8 mouse cellular contexts compared by ENCODE assay signal in the genomic region with DNA sequence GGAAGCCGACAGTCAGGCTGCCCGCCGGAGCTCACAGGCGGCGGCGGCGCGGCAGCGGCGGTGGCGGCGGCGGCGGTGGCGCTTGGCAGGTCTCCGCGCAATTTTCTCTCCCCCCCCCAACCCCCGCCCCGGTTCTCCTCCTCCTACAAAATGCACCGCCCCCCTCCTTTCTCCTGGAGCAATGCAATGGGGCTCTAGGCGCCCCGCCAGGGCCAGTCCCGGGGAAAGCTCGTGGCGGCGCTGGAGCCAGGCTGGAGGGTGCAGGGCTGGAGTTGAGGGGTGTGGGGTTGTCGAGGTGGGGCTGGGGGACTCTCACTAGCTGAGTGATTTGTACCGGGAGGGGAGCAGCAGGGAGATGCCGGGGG. TPM values are rescaled to one million over a fixed set of nuclear protein-coding genes. Genes with fewer than 3 reads are reported as not detected.
DNase-seq lines count a peak whose midpoint lies in the region; ATAC-seq and TF ChIP-seq lines count a peak whose summit lies in the region.

No protein-coding gene starts in this region.

- H3K9ac ChIP-seq in embryonic facial prominence, embryonic 14.5 days (ENCODE audit: low read depth, low read length) = peak overlapping the region; percentile 67
- peak overlapping the region; percentile 59 for H3K9ac ChIP-seq in kidney, embryonic 14.5 days (ENCODE audit: low read depth, low read length)
- peak overlapping the region; percentile 65 for H3K9ac ChIP-seq in limb, embryonic 14.5 days (ENCODE audit: low read depth, low read length, severe bottlenecking)
- peak overlapping the region; percentile 70 for H3K9ac ChIP-seq in midbrain, postnatal 0 days (replicated peaks; ENCODE audit: low read length, poor library complexity, severe bottlenecking)

- WGBS in embryonic facial prominence, embryonic 14.5 days = 0% methylated on average over 5 of the region's 29 CpGs
- under 1% methylated on average over 26 of the region's 29 CpGs for WGBS in heart, embryonic 10.5 days
- WGBS in kidney, embryonic 14.5 days = 0% methylated on average over 7 of the region's 29 CpGs
- 9% methylated on average over 26 of the region's 29 CpGs for WGBS in limb, embryonic 14.5 days
- 0% methylated on average over 16 of the region's 29 CpGs for WGBS in midbrain, postnatal 0 days

- DNase-seq in CD4-positive, CD25-positive, alpha-beta regulatory T cell, adult 2 months (ENCODE audit: low read depth, low spot score) = peak; percentile 9
- peak; percentile 91 for DNase-seq in embryonic facial prominence, embryonic 14.5 days (ENCODE audit: low spot score)
- peak; percentile 84 for DNase-seq in heart, embryonic 10.5 days (ENCODE audit: low spot score)
- peak; percentile 72 for DNase-seq in limb, embryonic 14.5 days (ENCODE audit: low spot score)
- peak; percentile 83 for DNase-seq in midbrain, postnatal 0 days (ENCODE audit: low spot score)
- peak; percentile 73 for DNase-seq in testis, postnatal 10 days (ENCODE audit: low spot score)

- H3K4me3 ChIP-seq in embryonic facial prominence, embryonic 14.5 days (ENCODE audit: low read depth, low read length) = peak overlapping the region; percentile 74
- H3K4me3 ChIP-seq in heart, embryonic 10.5 days = peak overlapping the region; percentile 80
- peak overlapping the region; percentile 64 for H3K4me3 ChIP-seq in kidney, embryonic 14.5 days (ENCODE audit: low read length)
- peak overlapping the region; percentile 65 for H3K4me3 ChIP-seq in limb, embryonic 14.5 days (replicated peaks; ENCODE audit: low read length)
- H3K4me3 ChIP-seq in midbrain, postnatal 0 days (ENCODE audit: low read depth, low read length) = peak overlapping the region; percentile 75

- no peak for TF ChIP-seq POLR2A in limb, embryonic 14.5 days (IDR thresholded peaks at IDR 0.05; ENCODE audit: borderline replicate concordance, extremely low read depth, insufficient read depth, insufficient read length)

- no peak for TF ChIP-seq CTCF in midbrain, postnatal 0 days (IDR thresholded peaks at IDR 0.05)

- peaks cover 18% of the 10 kb centered on the region for H3K27me3 ChIP-seq in embryonic facial prominence, embryonic 14.5 days (replicated peaks; ENCODE audit: control insufficient read depth, insufficient read depth, low read length)
- peaks cover 25% of the 10 kb centered on the region for H3K27me3 ChIP-seq in heart, embryonic 10.5 days (ENCODE audit: insufficient read depth, poor library complexity, severe bottlenecking)
- H3K27me3 ChIP-seq in kidney, embryonic 14.5 days (ENCODE audit: control insufficient read depth, insufficient read depth, low read length) = peaks cover 11% of the 10 kb centered on the region
- H3K27me3 ChIP-seq in limb, embryonic 14.5 days (ENCODE audit: control insufficient read depth, insufficient read depth, low read length) = peaks cover 23% of the 10 kb centered on the region
- H3K27me3 ChIP-seq in midbrain, postnatal 0 days (ENCODE audit: insufficient read depth, low read length) = no peaks in the 10 kb centered on the region

- no peaks in the 10 kb centered on the region for H3K36me3 ChIP-seq in embryonic facial prominence, embryonic 14.5 days (ENCODE audit: control insufficient read depth, insufficient read depth, low read length)
- H3K36me3 ChIP-seq in heart, embryonic 10.5 days = no peaks in the 10 kb centered on the region
- H3K36me3 ChIP-seq in kidney, embryonic 14.5 days (ENCODE audit: control insufficient read depth, insufficient read depth, low read length) = no peaks in the 10 kb centered on the region
- H3K36me3 ChIP-seq in limb, embryonic 14.5 days (ENCODE audit: control insufficient read depth, insufficient read depth, low read length) = no peaks in the 10 kb centered on the region
- no peaks in the 10 kb centered on the region for H3K36me3 ChIP-seq in midbrain, postnatal 0 days (ENCODE audit: insufficient read depth, low read length)

- H3K27ac ChIP-seq in embryonic facial prominence, embryonic 14.5 days (replicated peaks; ENCODE audit: low read depth, low read length) = peak overlapping the region; percentile 83
- H3K27ac ChIP-seq in heart, embryonic 10.5 days = peak overlapping the region; percentile 90
- no peak overlapping the region; the same call in 1 of the 2 replicates for H3K27ac ChIP-seq in kidney, embryonic 14.5 days (ENCODE audit: low read depth, low read length)
- peak overlapping the region; percentile 81 for H3K27ac ChIP-seq in limb, embryonic 14.5 days (replicated peaks; ENCODE audit: low read depth, low read length)
- H3K27ac ChIP-seq in midbrain, postnatal 0 days (ENCODE audit: low read depth, low read length) = peak overlapping the region; percentile 77

- ATAC-seq in CD4-positive, CD25-positive, alpha-beta regulatory T cell, adult 4 months = no peak
- ATAC-seq in embryonic facial prominence, embryonic 14.5 days (ENCODE audit: low read depth) = peak; percentile 67
- ATAC-seq in kidney, embryonic 14.5 days (ENCODE audit: low FRiP score, low TSS enrichment) = peak; percentile 59
- peak; percentile 48 for ATAC-seq in limb, embryonic 14.5 days (ENCODE audit: low FRiP score, low read depth)
- peak; percentile 74 for ATAC-seq in midbrain, postnatal 0 days (ENCODE audit: low FRiP score)

- H3K4me1 ChIP-seq in embryonic facial prominence, embryonic 14.5 days (ENCODE audit: control insufficient read depth, insufficient read depth, low read length) = peaks cover 12% of the 10 kb centered on the region
- H3K4me1 ChIP-seq in heart, embryonic 10.5 days = peaks cover 50% of the 10 kb centered on the region
- peaks cover 17% of the 10 kb centered on the region; the same call in 1 of the 2 replicates for H3K4me1 ChIP-seq in kidney, embryonic 14.5 days (ENCODE audit: control insufficient read depth, insufficient read depth, low read length)
- H3K4me1 ChIP-seq in limb, embryonic 14.5 days (ENCODE audit: control insufficient read depth, insufficient read depth, low read length) = peaks cover 20% of the 10 kb centered on the region
- peaks cover 6% of the 10 kb centered on the region; the same call in 1 of the 2 replicates for H3K4me1 ChIP-seq in midbrain, postnatal 0 days (ENCODE audit: insufficient read depth, low read length)

- peak overlapping the region; percentile 90 for H3K4me2 ChIP-seq in embryonic facial prominence, embryonic 14.5 days (ENCODE audit: low read depth, low read length)
- H3K4me2 ChIP-seq in kidney, embryonic 14.5 days (replicated peaks; ENCODE audit: low read depth, low read length) = peak overlapping the region; percentile 98
- peak overlapping the region; percentile 95 for H3K4me2 ChIP-seq in limb, embryonic 14.5 days (replicated peaks; ENCODE audit: low read depth, low read length, severe bottlenecking)
- peak overlapping the region; percentile 69 for H3K4me2 ChIP-seq in midbrain, postnatal 0 days (ENCODE audit: low read depth, low read length, poor library complexity, severe bottlenecking)

- peaks cover 7% of the 10 kb centered on the region for H3K9me3 ChIP-seq in embryonic facial prominence, embryonic 14.5 days (ENCODE audit: control insufficient read depth, low read length)
- no peaks in the 10 kb centered on the region for H3K9me3 ChIP-seq in heart, embryonic 10.5 days
- no peaks in the 10 kb centered on the region for H3K9me3 ChIP-seq in kidney, embryonic 14.5 days (ENCODE audit: control insufficient read depth, low read length)
- no peaks in the 10 kb centered on the region for H3K9me3 ChIP-seq in limb, embryonic 14.5 days (ENCODE audit: control insufficient read depth, low read length)
- H3K9me3 ChIP-seq in midbrain, postnatal 0 days (ENCODE audit: low read length) = no peaks in the 10 kb centered on the region

RNA-seq across cellular contexts. Expression of gene Nog, which starts 0.7 kb away (rescaled TPM):
- polyA plus RNA-seq in CD4-positive, CD25-positive, alpha-beta regulatory T cell, adult 4 months (2017; shearing (Covaris generic)) = not detected
- 4.2 and 5.1 TPM in 2 replicates for polyA plus RNA-seq in embryonic facial prominence, embryonic 14.5 days (2014; fragmentation: Nextera tagmentation; extraction: Ambion mirVana)
- 1.4 and 2.5 TPM in 2 replicates for polyA plus RNA-seq in heart, embryonic 10.5 days (2016; fragmentation: Nextera tagmentation; extraction: Ambion mirVana)
- polyA plus RNA-seq in kidney, embryonic 14.5 days (2014; fragmentation: Nextera tagmentation; extraction: Ambion mirVana) = 1.3 and 1.4 TPM in 2 replicates
- 19.5 and 27.1 TPM in 2 replicates for polyA plus RNA-seq in limb, embryonic 14.5 days (2012; rRNA removed)
- polyA plus RNA-seq in limb, embryonic 14.5 days (2014; fragmentation: Nextera tagmentation; extraction: Ambion mirVana) = 8.1 and 9.5 TPM in 2 replicates
- total RNA-seq in midbrain, postnatal 0 days (2014; rRNA removed) = 16.5 and 22.7 TPM in 2 replicates
- polyA plus RNA-seq in midbrain, postnatal 0 days (2015; fragmentation: Nextera tagmentation; extraction: Ambion mirVana) = 5.8 and 6.6 TPM in 2 replicates

Comparison
In these comparisons a context has a peak if more than half of its experiments do, and no peak if none do; other contexts are left out.
1. DNase-seq: peak in every context shown above with its lines; median percentile 91 in embryonic facial prominence, embryonic 14.5 days; 84 in heart, embryonic 10.5 days; 83 in midbrain, postnatal 0 days; 73 in testis, postnatal 10 days; 72 in limb, embryonic 14.5 days; 9 in CD4-positive, CD25-positive, alpha-beta regulatory T cell, adult 2 months.